Mouse (Mus musculus): ENCODE data around the gene Ppard. TPM values are rescaled to one million over a fixed set of nuclear protein-coding genes. Genes with fewer than 3 reads are reported as not detected.

The Ppard gene
- polyA plus RNA-seq, 1 experiment from 2014 or later = 1.6 TPM

GRCm38 (mm10) chr17:28246640-28247039, 14.1 kb downstream of the Ppard start:
- 83% methylated on average over 11 of the region's 11 CpGs for WGBS

DNA sequence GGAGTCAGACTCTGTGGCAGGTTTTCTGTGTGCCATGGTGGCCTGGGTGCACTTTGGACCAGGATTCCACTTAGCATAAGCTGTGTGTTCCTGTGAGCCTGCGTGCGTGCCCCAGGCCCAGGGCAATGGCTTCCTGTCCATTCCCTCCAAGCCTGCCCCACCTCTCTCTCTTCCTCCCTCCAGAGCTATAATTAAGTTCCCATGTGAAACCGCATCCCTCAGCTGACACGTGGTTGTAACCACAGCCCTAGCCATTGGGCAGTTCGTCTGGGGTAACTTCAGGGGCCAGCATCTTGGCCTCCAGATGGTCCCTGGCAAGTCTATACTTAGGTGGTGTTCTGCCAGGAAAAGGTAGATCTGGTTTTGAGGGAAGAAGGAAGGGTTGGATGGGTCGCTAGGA, 15.1 kb downstream of the Ppard start:
- Histone ChIP-seq H3K9ac (ENCODE audit: low read depth, low read length) (no peak overlapping the region), H3K27me3 (ENCODE audit: control insufficient read depth, insufficient read depth, low read depth, low read length) (no peaks in the 10 kb centered on the region), H3K36me3 (ENCODE audit: control insufficient read depth, insufficient read depth, low read length) (no peaks in the 10 kb centered on the region), H3K4me1 (ENCODE audit: control insufficient read depth, insufficient read depth, low read length) (0 out of 2 replicates have a peak, but pooled peaks cover 6% of the 10 kb centered on the region), H3K27ac (ENCODE audit: low read length) (no peak overlapping the region), H3K9me3 (replicated peaks; ENCODE audit: control insufficient read depth, low read length, poor library complexity, severe bottlenecking) (no peaks in the 10 kb centered on the region), H3K4me3 (ENCODE audit: low read depth, low read length) (no peak overlapping the region), H3K4me2 (ENCODE audit: low read length) (no peak overlapping the region)
- ATAC-seq = no peak
- 67% methylated on average over 6 of the region's 6 CpGs for WGBS

More at GRCm38 (mm10) chr17:28246640-28247039, 14.1 kb downstream of the Ppard start:
- no peak overlapping the region for H3K4me2 ChIP-seq (ENCODE audit: low read length)
- H3K9ac ChIP-seq (ENCODE audit: low read depth, low read length) = no peak overlapping the region
- H3K27ac ChIP-seq (ENCODE audit: low read length) = no peak overlapping the region
- ATAC-seq = no peak
- H3K27me3 ChIP-seq (ENCODE audit: control insufficient read depth, insufficient read depth, low read depth, low read length) = no peaks in the 10 kb centered on the region
- H3K4me3 ChIP-seq (ENCODE audit: low read depth, low read length) = no peak overlapping the region
- H3K9me3 ChIP-seq (replicated peaks; ENCODE audit: control insufficient read depth, low read length, poor library complexity, severe bottlenecking) = no peaks in the 10 kb centered on the region
- 0 out of 2 replicates have a peak, but pooled peaks cover 6% of the 10 kb centered on the region for H3K4me1 ChIP-seq (ENCODE audit: control insufficient read depth, insufficient read depth, low read length)
- H3K36me3 ChIP-seq (ENCODE audit: control insufficient read depth, insufficient read depth, low read length) = no peaks in the 10 kb centered on the region

- H3K4me1 ChIP-seq (ENCODE audit: control insufficient read depth, insufficient read depth, low read length) = 0 out of 2 replicates have a peak, but pooled peaks cover 6% of the 10 kb centered on the region
- WGBS = 74% methylated on average over 12 of the region's 12 CpGs
- no peak for ATAC-seq
Measured at GRCm38 (mm10) chr17:28249062-28249461, 16.6 kb downstream of the Ppard start.

DNA sequence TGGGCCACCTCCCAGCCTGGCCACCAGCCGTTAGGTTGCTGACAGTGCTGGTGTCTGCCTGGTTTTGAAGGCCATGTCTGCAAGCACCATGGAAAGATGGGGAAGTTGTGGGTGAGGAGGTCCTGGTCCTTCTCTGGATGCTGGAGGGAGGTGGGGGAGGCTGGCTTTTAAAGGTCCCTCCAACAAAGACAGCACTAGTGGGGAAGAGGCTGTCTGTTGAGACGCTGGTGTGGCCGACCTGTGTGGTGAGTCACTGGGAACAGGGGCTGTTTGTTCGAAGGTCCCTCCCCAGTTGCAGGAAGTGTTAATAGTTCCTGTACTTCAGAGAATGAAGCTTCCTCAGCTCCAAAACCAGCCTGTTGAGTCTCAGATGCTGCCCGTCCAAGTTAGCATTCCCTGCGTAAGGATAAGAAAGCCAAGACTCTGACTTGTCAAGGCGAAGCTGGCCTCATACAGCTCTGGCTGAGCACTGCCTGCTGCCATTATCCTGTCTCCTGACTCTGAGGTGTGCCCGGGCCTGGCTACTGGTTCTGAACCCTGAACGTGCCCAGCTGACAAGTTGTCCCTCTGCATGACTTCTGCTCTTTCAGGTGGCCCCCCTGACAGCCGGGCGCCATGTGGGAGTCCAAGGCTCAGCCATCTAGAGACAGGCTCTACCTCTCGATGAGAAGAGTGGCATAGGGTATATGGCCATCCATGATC, 19.2 kb downstream of the Ppard start:
- Histone ChIP-seq H3K27me3 (ENCODE audit: control insufficient read depth, insufficient read depth, low read depth, low read length) (no peaks in the 10 kb centered on the region), H3K4me3 (ENCODE audit: low read depth, low read length) (no peak overlapping the region), H3K9me3 (replicated peaks; ENCODE audit: control insufficient read depth, low read length, poor library complexity, severe bottlenecking) (no peaks in the 10 kb centered on the region), H3K9ac (ENCODE audit: low read depth, low read length) (no peak overlapping the region), H3K36me3 (ENCODE audit: control insufficient read depth, insufficient read depth, low read length) (no peaks in the 10 kb centered on the region), H3K27ac (ENCODE audit: low read length) (no peak overlapping the region), H3K4me2 (ENCODE audit: low read length) (no peak overlapping the region), H3K4me1 (ENCODE audit: control insufficient read depth, insufficient read depth, low read length) (peaks cover 8% of the 10 kb centered on the region)
- WGBS = 88% methylated on average over 12 of the region's 12 CpGs
- ATAC-seq = no peak

More at GRCm38 (mm10) chr17:28249062-28249461, 16.6 kb downstream of the Ppard start:
- H3K27me3 ChIP-seq (ENCODE audit: control insufficient read depth, insufficient read depth, low read depth, low read length) = no peaks in the 10 kb centered on the region
- no peak overlapping the region for H3K9ac ChIP-seq (ENCODE audit: low read depth, low read length)
- H3K4me2 ChIP-seq (ENCODE audit: low read length) = no peak overlapping the region
- H3K4me3 ChIP-seq (ENCODE audit: low read depth, low read length) = no peak overlapping the region
- no peak overlapping the region for H3K27ac ChIP-seq (ENCODE audit: low read length)
- H3K36me3 ChIP-seq (ENCODE audit: control insufficient read depth, insufficient read depth, low read length) = no peaks in the 10 kb centered on the region
- no peaks in the 10 kb centered on the region for H3K9me3 ChIP-seq (replicated peaks; ENCODE audit: control insufficient read depth, low read length, poor library complexity, severe bottlenecking)

DNA sequence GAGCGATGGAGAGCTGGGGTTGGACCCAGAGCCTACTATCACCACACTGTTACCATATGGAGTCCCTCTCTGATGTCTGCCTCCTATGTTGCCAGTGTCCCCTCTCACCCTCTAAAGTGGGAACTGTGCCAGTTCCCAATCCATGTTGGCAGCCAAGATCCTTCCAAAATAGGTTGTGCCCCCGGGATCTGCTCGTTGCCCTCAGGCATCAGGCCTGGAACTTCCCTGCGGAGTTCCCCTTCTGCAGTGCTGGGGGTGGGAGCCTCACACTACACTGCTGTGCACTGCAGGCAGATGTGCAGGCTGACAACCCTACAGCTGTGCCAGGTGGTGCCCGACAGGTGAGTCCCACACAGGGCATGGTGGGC, 19.8 kb downstream of the Ppard start:
- H3K27ac ChIP-seq (ENCODE audit: low read length) = no peak overlapping the region
- H3K4me2 ChIP-seq (ENCODE audit: low read length) = no peak overlapping the region
- no peak overlapping the region for H3K9ac ChIP-seq (ENCODE audit: low read depth, low read length)
- peaks cover 8% of the 10 kb centered on the region for H3K4me1 ChIP-seq (ENCODE audit: control insufficient read depth, insufficient read depth, low read length)
- WGBS = 79% methylated on average over 5 of the region's 5 CpGs
- H3K9me3 ChIP-seq (replicated peaks; ENCODE audit: control insufficient read depth, low read length, poor library complexity, severe bottlenecking) = no peaks in the 10 kb centered on the region
- no peak overlapping the region for H3K4me3 ChIP-seq (ENCODE audit: low read depth, low read length)
- H3K36me3 ChIP-seq (ENCODE audit: control insufficient read depth, insufficient read depth, low read length) = no peaks in the 10 kb centered on the region
- no peak for ATAC-seq
- no peaks in the 10 kb centered on the region for H3K27me3 ChIP-seq (ENCODE audit: control insufficient read depth, insufficient read depth, low read depth, low read length)

DNA sequence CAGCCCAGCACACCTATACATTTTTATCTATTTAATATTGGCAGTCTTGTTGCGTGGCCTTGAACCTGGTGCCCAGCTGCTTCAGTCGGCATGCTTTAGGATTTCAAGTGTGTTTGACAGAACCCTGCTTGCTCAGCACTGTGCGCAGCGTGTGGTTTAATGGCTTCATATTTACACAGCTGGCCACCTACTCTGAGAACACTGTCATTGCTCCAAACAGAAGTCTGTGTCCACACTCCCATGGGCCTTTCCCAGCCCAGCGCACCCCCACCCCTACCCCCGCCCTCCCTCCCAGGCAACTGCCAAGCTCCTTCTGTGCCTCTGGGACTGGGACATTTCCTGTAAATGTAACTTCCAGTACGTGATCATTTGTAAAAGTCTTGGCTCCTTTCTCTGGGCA, 20.7 kb downstream of the Ppard start:
- H3K9me3 ChIP-seq (replicated peaks; ENCODE audit: control insufficient read depth, low read length, poor library complexity, severe bottlenecking) = no peaks in the 10 kb centered on the region
- H3K4me3 ChIP-seq (ENCODE audit: low read depth, low read length) = no peak overlapping the region
- WGBS = 88% methylated on average over 7 of the region's 7 CpGs
- H3K36me3 ChIP-seq (ENCODE audit: control insufficient read depth, insufficient read depth, low read length) = no peaks in the 10 kb centered on the region
- no peak for ATAC-seq
- peaks cover 8% of the 10 kb centered on the region for H3K4me1 ChIP-seq (ENCODE audit: control insufficient read depth, insufficient read depth, low read length)
- no peak overlapping the region for H3K27ac ChIP-seq (ENCODE audit: low read length)
- H3K9ac ChIP-seq (ENCODE audit: low read depth, low read length) = no peak overlapping the region
- H3K27me3 ChIP-seq (ENCODE audit: control insufficient read depth, insufficient read depth, low read depth, low read length) = no peaks in the 10 kb centered on the region
- no peak overlapping the region for H3K4me2 ChIP-seq (ENCODE audit: low read length)

- Histone ChIP-seq H3K4me3 (ENCODE audit: low read depth, low read length) (no peak overlapping the region), H3K27me3 (ENCODE audit: control insufficient read depth, insufficient read depth, low read depth, low read length) (no peaks in the 10 kb centered on the region), H3K27ac (ENCODE audit: low read length) (no peak overlapping the region; the same call in 1 of the 2 replicates), H3K36me3 (ENCODE audit: control insufficient read depth, insufficient read depth, low read length) (no peaks in the 10 kb centered on the region), H3K9ac (ENCODE audit: low read depth, low read length) (no peak overlapping the region), H3K4me2 (ENCODE audit: low read length) (no peak overlapping the region), H3K9me3 (replicated peaks; ENCODE audit: control insufficient read depth, low read length, poor library complexity, severe bottlenecking) (no peaks in the 10 kb centered on the region), H3K4me1 (ENCODE audit: control insufficient read depth, insufficient read depth, low read length) (peaks cover 8% of the 10 kb centered on the region)
- WGBS = 75% methylated on average over 4 of the region's 4 CpGs
- no peak for ATAC-seq
Measured at GRCm38 (mm10) chr17:28254804-28255203, 22.3 kb downstream of the Ppard start.

- Histone ChIP-seq H3K4me1 (ENCODE audit: control insufficient read depth, insufficient read depth, low read length) (peaks cover 8% of the 10 kb centered on the region), H3K4me3 (ENCODE audit: low read depth, low read length) (no peak overlapping the region), H3K27me3 (ENCODE audit: control insufficient read depth, insufficient read depth, low read depth, low read length) (no peaks in the 10 kb centered on the region), H3K27ac (ENCODE audit: low read length) (no peak overlapping the region; the same call in 1 of the 2 replicates), H3K9ac (ENCODE audit: low read depth, low read length) (0 out of 2 replicates have a peak overlapping the region, but pooled peaks have one; percentile 2), H3K9me3 (replicated peaks; ENCODE audit: control insufficient read depth, low read length, poor library complexity, severe bottlenecking) (no peaks in the 10 kb centered on the region), H3K4me2 (ENCODE audit: low read length) (no peak overlapping the region), H3K36me3 (ENCODE audit: control insufficient read depth, insufficient read depth, low read length) (no peaks in the 10 kb centered on the region)
- WGBS = 34% methylated on average over 5 of the region's 5 CpGs
- ATAC-seq = no peak
Measured at GRCm38 (mm10) chr17:28255651-28256050, 23.2 kb downstream of the Ppard start.

DNA sequence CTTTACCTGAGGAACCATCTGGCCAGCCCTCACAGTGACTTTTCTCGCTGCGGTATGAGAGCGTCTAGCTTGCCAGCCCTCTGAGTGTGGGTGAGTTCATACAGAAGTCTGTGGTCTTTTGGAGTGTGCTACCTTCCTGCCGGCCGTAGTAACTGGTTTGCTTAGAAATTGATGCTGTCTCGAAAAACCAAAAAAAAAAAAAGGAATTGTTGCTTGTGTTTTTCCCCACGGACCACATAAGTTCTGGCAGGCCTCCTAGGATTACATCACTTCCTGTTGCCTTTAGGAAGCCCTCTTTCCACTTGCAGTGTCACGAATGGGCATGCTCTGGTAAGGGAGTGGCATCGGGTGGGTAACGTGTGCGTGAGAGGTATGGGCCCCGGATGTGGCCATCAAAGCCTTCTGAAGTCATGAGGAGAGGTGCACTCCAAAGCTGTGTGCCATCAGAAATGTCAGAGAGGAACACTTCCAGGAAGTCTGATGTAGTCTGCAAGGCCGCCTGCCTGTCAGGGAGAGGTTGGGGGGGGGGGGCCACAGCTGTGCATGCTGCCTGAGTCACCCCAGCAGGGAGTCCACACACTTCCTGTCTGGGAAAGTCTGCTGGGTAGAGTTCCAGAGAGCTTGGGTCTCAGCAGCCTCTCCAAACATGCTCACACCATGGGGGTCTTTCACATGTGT, 24.3 kb downstream of the Ppard start:
- Histone ChIP-seq H3K9ac (ENCODE audit: low read depth, low read length) (no peak overlapping the region), H3K4me3 (ENCODE audit: low read depth, low read length) (no peak overlapping the region), H3K27me3 (ENCODE audit: control insufficient read depth, insufficient read depth, low read depth, low read length) (no peaks in the 10 kb centered on the region), H3K27ac (ENCODE audit: low read length) (no peak overlapping the region), H3K4me2 (ENCODE audit: low read length) (no peak overlapping the region), H3K9me3 (replicated peaks; ENCODE audit: control insufficient read depth, low read length, poor library complexity, severe bottlenecking) (no peaks in the 10 kb centered on the region), H3K36me3 (ENCODE audit: control insufficient read depth, insufficient read depth, low read length) (no peaks in the 10 kb centered on the region), H3K4me1 (ENCODE audit: control insufficient read depth, insufficient read depth, low read length) (peaks cover 8% of the 10 kb centered on the region)
- ATAC-seq = no peak
- WGBS = 86% methylated on average over 13 of the region's 13 CpGs
